Mouse (Mus musculus) urinary bladder, postnatal 4 days (tissue): Measurements from ENCODE around the gene Prdx3.
A peak's percentile ranks its signal among the peaks of the same experiment; 100 is the strongest.

ENCODE experiments used
- DNase-seq, 2 experiments: peaks; one replicate each; pipeline ENCODE4 v3.0.0; 2021 to 2022; ENCODE audit warnings: low spot score in 2 of 2

The Prdx3 gene

GRCm38 (mm10) chr19:60874064-60874694, at the start of gene Prdx3:
Gene Prdx3 (minus strand): TSS chr19:60874556.
- DNase-seq: peak; percentile 93 to 95

GRCm38 (mm10) chr19:60916869-60917570, 42.7 kb upstream of the Prdx3 start:
- DNase-seq: no peak

GRCm38 (mm10) chr19:60915862-60916261, 41.5 kb upstream of the Prdx3 start:
- no peak for DNase-seq

GRCm38 (mm10) chr19:60915236-60915635, 40.9 kb upstream of the Prdx3 start:
- no peak for DNase-seq

GRCm38 (mm10) chr19:60911653-60912052, 37.3 kb upstream of the Prdx3 start:
- no peak for DNase-seq

GRCm38 (mm10) chr19:60910304-60910703, 35.9 kb upstream of the Prdx3 start:
- DNase-seq: no peak

- no peak for DNase-seq
Measured at GRCm38 (mm10) chr19:60905477-60905876, 31.1 kb upstream of the Prdx3 start.

- no peak for DNase-seq
Measured at GRCm38 (mm10) chr19:60903971-60904370, 29.6 kb upstream of the Prdx3 start.

- DNase-seq: no peak
Measured at GRCm38 (mm10) chr19:60903139-60903538, 28.8 kb upstream of the Prdx3 start.

GRCm38 (mm10) chr19:60895251-60895880, 21.0 kb upstream of the Prdx3 start:
- DNase-seq: no peak

- peak; percentile 29 to 69 for DNase-seq
Measured at GRCm38 (mm10) chr19:60891934-60892547, 17.7 kb upstream of the Prdx3 start.

GRCm38 (mm10) chr19:60891123-60891470, 16.7 kb upstream of the Prdx3 start:
- DNase-seq: no peak

GRCm38 (mm10) chr19:60890391-60891122, 16.2 kb upstream of the Prdx3 start:
- DNase-seq: peak; percentile 46 to 62

GRCm38 (mm10) chr19:60889714-60890315, 15.5 kb upstream of the Prdx3 start, which contains the start of gene Grk5:
Gene Grk5 (plus strand): TSS chr19:60889749.
- peak; percentile 91 to 96 for DNase-seq

GRCm38 (mm10) chr19:60889101-60889713, 14.9 kb upstream of the Prdx3 start:
- DNase-seq: peak; percentile 41 to 63

- no peak for DNase-seq
Measured at GRCm38 (mm10) chr19:60887637-60888036, 13.3 kb upstream of the Prdx3 start.

- DNase-seq: no peak
Measured at GRCm38 (mm10) chr19:60883129-60883528, 8.8 kb upstream of the Prdx3 start.

GRCm38 (mm10) chr19:60873501-60873900, 855 bp downstream of the Prdx3 start:
- DNase-seq: peak in 1 of 2 experiments; percentile 30

- no peak for DNase-seq
Measured at GRCm38 (mm10) chr19:60872272-60872671, 2.1 kb downstream of the Prdx3 start.

- no peak for DNase-seq
Measured at GRCm38 (mm10) chr19:60871366-60871765, 3.0 kb downstream of the Prdx3 start.

- no peak for DNase-seq
Measured at GRCm38 (mm10) chr19:60870489-60870888, 3.9 kb downstream of the Prdx3 start.
